Mouse (Mus musculus) C2C12 (cell line): ENCODE data around the gene Vmn1r14.

ENCODE experiments used
- CEBPB ChIP-seq: IDR thresholded peaks from one replicate; pipeline ENCODE4 v1.6.1; 2011; ENCODE audit warnings: low read depth, mild to moderate bottlenecking, control low read depth, moderate library complexity
- CTCF ChIP-seq: IDR thresholded peaks from one replicate; pipeline ENCODE4 v1.5.1; 2011; ENCODE audit not compliant: control insufficient read depth, insufficient read depth, insufficient read length
- MAX ChIP-seq: IDR thresholded peaks from one replicate; pipeline ENCODE4 v1.6.1; 2011; ENCODE audit warnings: mild to moderate bottlenecking, control low read depth
- MYOD1 ChIP-seq: IDR thresholded peaks from one replicate; pipeline ENCODE4 v1.6.1; 2011; ENCODE audit warnings: low read depth; ENCODE audit not compliant: control insufficient read depth, insufficient read length
- MYOG ChIP-seq: IDR thresholded peaks from one replicate; pipeline ENCODE4 v1.6.1; 2011; ENCODE audit not compliant: control insufficient read depth, insufficient read length; ENCODE audit errors: extremely low read depth
- USF1 ChIP-seq: IDR thresholded peaks from one replicate; pipeline ENCODE4 v1.6.1; 2011; ENCODE audit warnings: low read depth, mild to moderate bottlenecking, control low read depth, moderate library complexity

DNA sequence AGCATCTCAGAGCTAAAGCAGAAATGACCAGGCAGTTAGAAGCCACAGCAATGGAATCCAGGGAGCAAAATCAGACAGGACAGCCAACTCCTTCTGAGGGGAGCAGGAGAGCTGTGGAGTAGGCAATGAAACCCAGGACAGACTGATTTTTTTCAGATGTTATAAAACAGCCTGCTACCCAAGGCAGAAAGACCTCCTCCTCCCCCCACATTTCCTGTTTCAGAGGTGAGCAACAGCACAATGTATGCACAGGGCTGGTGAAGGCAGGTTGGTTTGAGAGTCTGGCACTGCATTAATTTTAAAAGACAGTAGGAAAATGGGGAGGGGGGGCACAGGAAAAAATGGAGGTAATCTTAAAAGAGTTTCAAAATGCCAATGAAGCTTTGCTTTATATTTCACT, 41.0 kb downstream of the Vmn1r14 start:
- no peak for TF ChIP-seq CTCF
- no peak for TF ChIP-seq USF1
- no peak for TF ChIP-seq MYOD1
- no peak for TF ChIP-seq MAX
- no peak for TF ChIP-seq CEBPB
- no peak for TF ChIP-seq MYOG
